Mouse (Mus musculus): Measurements from ENCODE around the gene Cep250. TPM values are rescaled to one million over a fixed set of nuclear protein-coding genes. Genes with fewer than 3 reads are reported as not detected.

Gene Cep250
- polyA plus RNA-seq, 1 experiment from 2014 or later: 19.2 TPM

DNA sequence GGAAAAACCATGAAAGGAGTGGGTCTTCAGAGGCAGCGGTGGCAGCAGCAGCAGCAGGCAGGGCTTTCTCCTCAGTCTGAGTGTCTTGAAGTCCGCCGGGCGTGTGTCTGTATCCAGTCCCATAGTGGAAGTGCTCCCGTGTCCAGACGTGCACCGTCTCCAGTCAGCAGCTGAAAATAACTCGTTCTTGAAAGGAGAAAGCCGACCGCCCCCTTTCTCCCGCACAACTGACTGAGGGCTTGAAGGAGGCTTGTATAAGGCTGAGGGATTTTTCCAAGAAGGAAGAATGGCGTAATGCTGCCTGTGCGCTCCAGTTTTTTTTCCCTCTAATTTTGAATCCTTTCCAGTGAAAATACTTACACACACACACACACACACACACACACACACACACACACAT is 11.1 kb upstream of the Cep250 start, which contains the start of gene Gdf5:
Gene Gdf5, minus strand, starts transcription at position 244 of the 400 bp plus-strand sequence.
- 38% methylated on average over 13 of the region's 13 CpGs for WGBS
- Histone ChIP-seq H3K9ac (no peak within 1 kb of the TSS), H3K4me1 (peaks cover 14% of the 10 kb centered on the region), H3K36me3 (replicated peaks) (no peaks in the 10 kb centered on the region), H3K4me3 (no peak within 1 kb of the TSS), H3K9me3 (no peaks in the 10 kb centered on the region), H3K27me3 (replicated peaks) (0 out of 2 replicates have a peak, but pooled peaks cover 2% of the 10 kb centered on the region), H3K4me2 (no peak within 1 kb of the TSS), H3K27ac (no peak within 1 kb of the TSS)
- ATAC-seq (replicated peaks): no peak

DNA sequence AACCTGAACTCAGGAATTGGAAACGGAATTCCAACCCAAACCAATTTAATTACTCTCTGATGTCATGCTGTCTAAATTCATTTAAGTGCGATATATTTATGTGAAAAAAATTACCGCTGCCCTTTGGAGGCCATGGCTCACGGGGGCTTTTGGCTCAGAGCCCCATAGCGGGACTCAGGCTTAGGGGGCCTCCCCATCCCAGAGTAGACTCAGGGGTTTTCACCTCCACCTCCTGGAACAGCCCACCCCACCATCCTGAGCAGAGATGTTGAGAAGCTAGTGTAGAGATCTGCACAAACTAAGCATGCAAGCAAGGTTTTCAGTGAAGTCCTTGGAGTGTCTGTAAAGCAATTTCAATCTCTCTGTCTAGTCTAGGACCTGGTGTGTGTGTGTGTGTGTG is 10.7 kb upstream of the Cep250 start:
- Histone ChIP-seq H3K4me2 (no peak overlapping the region), H3K36me3 (replicated peaks) (no peaks in the 10 kb centered on the region), H3K4me3 (no peak overlapping the region), H3K27me3 (replicated peaks) (0 out of 2 replicates have a peak, but pooled peaks cover 2% of the 10 kb centered on the region), H3K9ac (no peak overlapping the region), H3K9me3 (no peaks in the 10 kb centered on the region), H3K4me1 (peaks cover 14% of the 10 kb centered on the region), H3K27ac (no peak overlapping the region)
- ATAC-seq (replicated peaks): no peak
- 61% methylated on average over 5 of the region's 5 CpGs for WGBS

DNA sequence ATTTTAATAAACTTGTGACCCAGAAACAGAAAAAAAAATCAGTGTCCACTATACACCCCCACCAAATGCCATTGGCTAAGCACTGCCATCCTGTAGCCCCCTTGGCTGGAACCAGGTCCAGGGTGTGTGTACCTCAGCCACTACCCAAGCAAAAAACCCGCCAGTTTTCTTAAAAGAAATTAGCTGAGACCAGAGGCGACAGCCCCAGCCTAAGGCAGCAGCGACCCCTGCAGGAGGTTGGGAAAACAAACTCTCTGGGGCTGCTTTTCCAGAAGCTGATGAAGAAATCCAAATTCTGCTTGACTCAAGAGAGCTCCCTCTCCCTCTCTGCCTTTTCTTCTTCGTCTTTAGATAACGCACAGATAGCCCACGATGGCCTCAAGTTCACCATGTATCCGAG is 10.2 kb upstream of the Cep250 start:
- H3K27me3 ChIP-seq (replicated peaks): 0 out of 2 replicates have a peak, but pooled peaks cover 2% of the 10 kb centered on the region
- no peak for ATAC-seq (replicated peaks)
- no peak overlapping the region for H3K4me3 ChIP-seq
- H3K9me3 ChIP-seq: no peaks in the 10 kb centered on the region
- no peak overlapping the region for H3K27ac ChIP-seq
- no peak overlapping the region for H3K9ac ChIP-seq
- H3K4me1 ChIP-seq: peaks cover 14% of the 10 kb centered on the region
- no peak overlapping the region for H3K4me2 ChIP-seq
- H3K36me3 ChIP-seq (replicated peaks): no peaks in the 10 kb centered on the region
- 4% methylated on average over 7 of the region's 7 CpGs for WGBS

DNA sequence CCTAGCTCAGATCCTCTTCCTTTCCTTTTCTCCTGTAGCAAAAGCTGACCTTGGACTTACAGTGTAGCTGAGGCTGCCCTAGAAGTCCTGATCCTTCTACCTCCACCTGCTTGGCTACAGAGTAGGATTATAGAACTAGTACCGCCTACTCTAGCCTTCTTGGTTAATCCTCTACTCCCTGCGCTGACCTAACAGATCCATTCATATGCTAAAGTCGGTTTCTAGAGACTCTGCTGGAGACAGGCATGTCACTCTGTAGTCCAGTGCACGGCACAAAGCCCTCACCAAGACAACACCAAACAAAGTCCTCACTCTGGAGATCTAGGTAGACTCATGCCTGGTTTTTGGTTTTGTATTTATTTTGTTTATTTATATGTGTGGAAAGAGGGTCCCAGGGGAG is 9.8 kb upstream of the Cep250 start:
- Histone ChIP-seq H3K36me3 (replicated peaks) (no peaks in the 10 kb centered on the region), H3K27ac (no peak overlapping the region), H3K4me3 (no peak overlapping the region), H3K4me1 (peaks cover 14% of the 10 kb centered on the region), H3K9me3 (no peaks in the 10 kb centered on the region), H3K4me2 (no peak overlapping the region), H3K9ac (no peak overlapping the region), H3K27me3 (replicated peaks) (0 out of 2 replicates have a peak, but pooled peaks cover 2% of the 10 kb centered on the region)
- ATAC-seq (replicated peaks): no peak
- WGBS: 2% methylated on average over 4 of the region's 4 CpGs

DNA sequence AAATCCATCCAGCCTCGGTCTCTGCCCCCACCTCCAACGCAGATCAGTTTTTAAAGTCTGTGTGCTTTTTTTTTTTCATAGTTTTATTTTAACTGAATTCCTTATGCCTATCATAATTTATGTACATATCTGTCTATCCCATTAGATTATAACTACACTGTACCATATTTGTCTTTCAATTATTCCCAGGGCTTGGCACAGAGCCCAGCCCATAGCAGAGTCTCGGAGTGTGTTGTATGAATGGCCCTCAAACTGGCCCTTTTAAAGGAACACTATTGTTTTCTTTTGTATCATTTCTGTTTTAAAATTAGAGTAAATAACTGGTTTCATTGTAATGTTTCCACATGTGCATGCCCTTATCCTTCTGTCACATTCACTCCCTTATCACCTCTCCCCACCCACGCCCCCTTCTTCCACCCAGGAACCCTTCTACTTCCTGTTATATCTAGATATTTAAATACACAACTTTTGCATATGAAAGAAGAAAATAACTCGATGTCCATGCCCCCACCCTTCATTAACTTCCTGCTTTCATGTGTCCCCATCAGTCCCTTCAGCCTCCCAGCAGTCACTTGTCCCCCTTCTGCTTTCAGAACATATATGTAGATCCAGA is 8.8 kb upstream of the Cep250 start:
- H3K4me1 ChIP-seq: peaks cover 14% of the 10 kb centered on the region
- no peak overlapping the region for H3K4me2 ChIP-seq
- 67% methylated on average over 5 of the region's 5 CpGs for WGBS
- no peak overlapping the region for H3K27ac ChIP-seq
- H3K4me3 ChIP-seq: no peak overlapping the region
- 0 out of 2 replicates have a peak, but pooled peaks cover 2% of the 10 kb centered on the region for H3K27me3 ChIP-seq (replicated peaks)
- H3K9ac ChIP-seq: no peak overlapping the region
- ATAC-seq (replicated peaks): no peak
- H3K36me3 ChIP-seq (replicated peaks): no peaks in the 10 kb centered on the region
- H3K9me3 ChIP-seq: no peaks in the 10 kb centered on the region

GRCm38 (mm10) chr2:155949362-155949761 is 6.9 kb upstream of the Cep250 start:
- Histone ChIP-seq H3K36me3 (replicated peaks) (no peaks in the 10 kb centered on the region), H3K9ac (no peak overlapping the region), H3K4me2 (no peak overlapping the region), H3K4me3 (no peak overlapping the region), H3K27me3 (replicated peaks) (0 out of 2 replicates have a peak, but pooled peaks cover 2% of the 10 kb centered on the region), H3K9me3 (no peaks in the 10 kb centered on the region), H3K4me1 (peaks cover 6% of the 10 kb centered on the region; the same call in 1 of the 2 replicates), H3K27ac (no peak overlapping the region)
- ATAC-seq (replicated peaks): no peak
- 33% methylated on average over 6 of the region's 6 CpGs for WGBS

GRCm38 (mm10) chr2:155952006-155952405 is 4.3 kb upstream of the Cep250 start:
- ATAC-seq (replicated peaks): no peak
- no peak overlapping the region for H3K4me2 ChIP-seq
- no peaks in the 10 kb centered on the region for H3K36me3 ChIP-seq (replicated peaks)
- no peaks in the 10 kb centered on the region for H3K27me3 ChIP-seq (replicated peaks)
- no peak overlapping the region for H3K27ac ChIP-seq
- peaks cover under 1% of the 10 kb centered on the region; the same call in 1 of the 2 replicates for H3K4me1 ChIP-seq
- H3K9ac ChIP-seq: no peak overlapping the region
- H3K9me3 ChIP-seq: no peaks in the 10 kb centered on the region
- no peak overlapping the region for H3K4me3 ChIP-seq

DNA sequence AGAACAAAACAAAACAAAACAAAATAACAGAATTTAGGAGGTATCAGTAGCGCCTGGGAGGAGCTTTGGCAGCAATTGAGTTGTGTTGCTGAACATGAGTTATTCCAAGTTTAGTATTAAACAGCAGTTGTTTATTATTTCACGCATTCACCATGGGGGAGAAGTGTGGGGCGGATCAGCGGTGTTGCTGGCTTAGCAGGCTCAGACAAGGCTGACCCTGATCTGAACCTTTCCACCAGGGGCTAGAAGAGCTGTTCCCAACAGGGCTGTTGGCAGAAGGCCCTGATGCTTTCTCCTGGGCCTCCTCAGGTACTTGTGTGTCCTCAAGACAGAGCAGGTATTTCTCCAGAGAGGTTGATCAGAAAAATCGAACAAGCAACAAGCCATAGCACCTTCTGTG is 3.7 kb downstream of the Cep250 start:
- H3K9me3 ChIP-seq: no peaks in the 10 kb centered on the region
- WGBS: 90% methylated on average over 5 of the region's 5 CpGs
- no peak for ATAC-seq (replicated peaks)

GRCm38 (mm10) chr2:155961862-155962261 is 5.6 kb downstream of the Cep250 start:
- WGBS: 72% methylated on average over 10 of the region's 10 CpGs
- H3K36me3 ChIP-seq (replicated peaks): peaks cover 20% of the 10 kb centered on the region
- H3K27me3 ChIP-seq (replicated peaks): no peaks in the 10 kb centered on the region
- H3K9me3 ChIP-seq: no peaks in the 10 kb centered on the region
- no peak for ATAC-seq (replicated peaks)
- H3K4me3 ChIP-seq: no peak overlapping the region
- H3K9ac ChIP-seq: no peak overlapping the region
- no peak overlapping the region for H3K27ac ChIP-seq
- H3K4me1 ChIP-seq: peaks cover 9% of the 10 kb centered on the region
- no peak overlapping the region for H3K4me2 ChIP-seq

More for the DNA sequence above, 3.7 kb downstream of the Cep250 start:
- Histone ChIP-seq H3K4me1 (peaks cover 9% of the 10 kb centered on the region), H3K27me3 (replicated peaks) (no peaks in the 10 kb centered on the region), H3K9ac (no peak overlapping the region), H3K4me3 (no peak overlapping the region), H3K4me2 (no peak overlapping the region), H3K36me3 (replicated peaks) (peaks cover 10% of the 10 kb centered on the region), H3K27ac (no peak overlapping the region)

GRCm38 (mm10) chr2:155962991-155963390 is 6.7 kb downstream of the Cep250 start:
- Histone ChIP-seq H3K4me1 (no peaks in the 10 kb centered on the region; the same call in 1 of the 2 replicates), H3K36me3 (replicated peaks) (peaks cover 31% of the 10 kb centered on the region), H3K9me3 (no peaks in the 10 kb centered on the region), H3K27ac (no peak overlapping the region), H3K27me3 (replicated peaks) (no peaks in the 10 kb centered on the region), H3K4me2 (no peak overlapping the region), H3K9ac (no peak overlapping the region), H3K4me3 (no peak overlapping the region)
- ATAC-seq (replicated peaks): no peak
- WGBS: 39% methylated on average over 1 of the region's 1 CpGs

DNA sequence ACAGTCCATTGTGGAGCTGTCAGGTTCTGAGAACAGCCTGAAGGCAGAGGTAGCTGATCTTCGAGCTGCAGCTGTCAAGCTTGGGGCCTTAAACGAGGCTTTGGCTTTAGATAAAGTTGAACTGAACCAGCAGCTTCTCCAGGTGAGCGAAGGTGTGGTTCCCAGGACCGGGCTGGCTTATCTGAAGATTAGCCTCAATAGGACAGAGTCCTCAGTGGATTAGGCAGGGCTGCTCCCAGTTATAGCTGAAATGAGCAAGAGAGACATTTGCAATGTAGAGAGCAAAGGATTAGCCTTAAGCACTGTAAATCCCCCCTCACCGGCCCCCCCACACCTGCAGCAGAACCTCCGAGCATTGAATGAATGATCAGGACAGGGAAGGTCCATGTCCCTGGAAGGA is 17.1 kb downstream of the Cep250 start:
- ATAC-seq (replicated peaks): no peak
- Histone ChIP-seq H3K4me2 (no peak overlapping the region), H3K4me1 (no peaks in the 10 kb centered on the region), H3K27ac (no peak overlapping the region), H3K36me3 (replicated peaks) (peaks cover 78% of the 10 kb centered on the region), H3K9me3 (no peaks in the 10 kb centered on the region), H3K9ac (no peak overlapping the region), H3K27me3 (replicated peaks) (no peaks in the 10 kb centered on the region), H3K4me3 (no peak overlapping the region)
- WGBS: 84% methylated on average over 6 of the region's 6 CpGs

GRCm38 (mm10) chr2:155974087-155974731 is 18.0 kb downstream of the Cep250 start:
- Histone ChIP-seq H3K27ac (no peak overlapping the region), H3K9me3 (no peaks in the 10 kb centered on the region), H3K4me3 (no peak overlapping the region), H3K4me1 (no peaks in the 10 kb centered on the region), H3K36me3 (replicated peaks) (peaks cover 76% of the 10 kb centered on the region), H3K9ac (no peak overlapping the region), H3K4me2 (no peak overlapping the region), H3K27me3 (replicated peaks) (no peaks in the 10 kb centered on the region)
- no peak for ATAC-seq (replicated peaks)
- 79% methylated on average over 14 of the region's 14 CpGs for WGBS

Data from midbrain, embryonic 15.5 days (tissue).